Mouse (Mus musculus) MEL (cell line): ENCODE measurements around the gene Man1b1. TPM values are rescaled to one million over a fixed set of nuclear protein-coding genes. Genes with fewer than 3 reads are reported as not detected.
A peak's percentile ranks its signal among the peaks of the same experiment; 100 is the strongest.

Experiments used
- DNase-seq: peaks from one replicate; pipeline ENCODE4 v3.0.0; 2011; ENCODE audit warnings: low read depth, low spot score
- H3K27ac ChIP-seq: 2 replicates; pipeline ENCODE4 v1.5.1; 2012; ENCODE audit warnings: low read depth, mild to moderate bottlenecking, control low read depth, low read length, moderate library complexity; ENCODE audit not compliant: control insufficient read depth
- H3K27me3 ChIP-seq, 2 experiments: fragments of 150-350 bp in 1 of 2; sonication (generic) in 1 of 2; 2 replicates each; pipeline ENCODE4 v1.6.1; 2012; ENCODE audit warnings: low read length in 2 of 2, mild to moderate bottlenecking in 2 of 2, improper control_type of control experiment in 1 of 2, moderate library complexity in 1 of 2; ENCODE audit not compliant: insufficient read depth in 2 of 2, control insufficient read depth in 1 of 2
- H3K36me3 ChIP-seq, 2 experiments: 2 replicates each; pipeline ENCODE4 v1.6.1; 2012 to 2014; ENCODE audit warnings: low read length in 2 of 2, improper control_type of control experiment in 1 of 2, inconsistent platforms in 1 of 2, mild to moderate bottlenecking in 1 of 2; ENCODE audit not compliant: insufficient read depth in 2 of 2, control insufficient read depth in 1 of 2
- H3K4me1 ChIP-seq, 2 experiments: fragments of 150-350 bp in 1 of 2; sonication (generic) in 1 of 2; 2 replicates each; pipeline ENCODE4 v1.6.1; 2012; ENCODE audit warnings: low read length in 2 of 2, improper control_type of control experiment in 1 of 2, mild to moderate bottlenecking in 1 of 2; ENCODE audit not compliant: insufficient read depth in 2 of 2, control insufficient read depth in 1 of 2
- H3K4me3 ChIP-seq, 2 experiments: fragments of 150-350 bp in 1 of 2; sonication (generic) in 1 of 2; 2 replicates each; pipeline ENCODE4 v1.5.1; 2012; ENCODE audit warnings: low read depth in 2 of 2, low read length in 2 of 2, mild to moderate bottlenecking in 2 of 2, moderate library complexity in 2 of 2, control low read depth in 1 of 2, improper control_type of control experiment in 1 of 2; ENCODE audit not compliant: control insufficient read depth in 1 of 2, insufficient read depth in 1 of 2
- H3K79me2 ChIP-seq: 2 replicates; pipeline ENCODE4 v1.6.1; 2012; ENCODE audit warnings: mild to moderate bottlenecking, low read length, moderate library complexity; ENCODE audit not compliant: control insufficient read depth, poor library complexity, insufficient read depth
- H3K9ac ChIP-seq: 2 replicates; pipeline ENCODE4 v1.6.1; 2012; ENCODE audit warnings: low read depth, mild to moderate bottlenecking, control low read depth, low read length, moderate library complexity; ENCODE audit not compliant: control insufficient read depth, poor library complexity, severe bottlenecking
- H3K9me3 ChIP-seq: fragments of 150-350 bp; sonication (generic); replicated peaks from 2 replicates; pipeline ENCODE4 v1.6.1; 2012; ENCODE audit warnings: mild to moderate bottlenecking, low read length, improper control_type of control experiment, moderate library complexity; ENCODE audit not compliant: insufficient read depth
- CHD1 ChIP-seq: IDR thresholded peaks from 2 replicates; pipeline ENCODE4 v1.6.1; 2012; ENCODE audit warnings: low read depth, mild to moderate bottlenecking, inconsistent platforms, low read length, improper control_type of control experiment
- ELF1 ChIP-seq: IDR thresholded peaks from 2 replicates; pipeline ENCODE4 v1.6.1; 2014; ENCODE audit warnings: low read depth, mild to moderate bottlenecking, inconsistent platforms, low read length, improper control_type of control experiment, moderate library complexity
- EP300 ChIP-seq, 2 experiments: IDR thresholded peaks; 2 replicates each; pipeline ENCODE4 v1.6.1; 2011; ENCODE audit warnings: improper control_type of control experiment in 2 of 2, low read length in 2 of 2, low read depth in 1 of 2, mild to moderate bottlenecking in 1 of 2
- ETS1 ChIP-seq: IDR thresholded peaks from 2 replicates; pipeline ENCODE4 v1.6.1; 2012; ENCODE audit warnings: low read depth, mild to moderate bottlenecking, inconsistent platforms, low read length, improper control_type of control experiment, moderate library complexity
- GABPA ChIP-seq: IDR thresholded peaks from 2 replicates; pipeline ENCODE4 v1.6.1; 2012; ENCODE audit warnings: low read depth, mild to moderate bottlenecking, inconsistent platforms, low read length, improper control_type of control experiment, moderate library complexity
- GATA1 ChIP-seq: IDR thresholded peaks from 2 replicates; pipeline ENCODE4 v1.6.1; 2011; ENCODE audit warnings: low read depth, low read length, improper control_type of control experiment
- HCFC1 ChIP-seq: IDR thresholded peaks from 2 replicates; pipeline ENCODE4 v1.6.1; 2012; ENCODE audit warnings: low read depth, mild to moderate bottlenecking, inconsistent platforms, low read length, improper control_type of control experiment, moderate library complexity
- MAX ChIP-seq: IDR thresholded peaks from 2 replicates; pipeline ENCODE4 v1.6.1; 2011; ENCODE audit warnings: low read length, improper control_type of control experiment
- MAZ ChIP-seq: IDR thresholded peaks from 2 replicates; pipeline ENCODE4 v1.6.1; 2012; ENCODE audit warnings: low read depth, mild to moderate bottlenecking, inconsistent platforms, low read length, improper control_type of control experiment
- MXI1 ChIP-seq: IDR thresholded peaks from 2 replicates; pipeline ENCODE4 v1.6.1; 2011; ENCODE audit warnings: mild to moderate bottlenecking, low read depth, low read length, improper control_type of control experiment
- MYB ChIP-seq: IDR thresholded peaks from 2 replicates; pipeline ENCODE4 v1.6.1; 2011; ENCODE audit warnings: mild to moderate bottlenecking, low read depth, low read length, improper control_type of control experiment
- NELFE ChIP-seq: IDR thresholded peaks from 2 replicates; pipeline ENCODE4 v1.6.1; 2011; ENCODE audit warnings: low read depth, low read length, improper control_type of control experiment
- POLR2AphosphoS5 ChIP-seq: IDR thresholded peaks from 2 replicates; pipeline ENCODE4 v1.6.1; 2012; ENCODE audit warnings: low read depth, borderline replicate concordance, mild to moderate bottlenecking, inconsistent platforms, low read length, moderate library complexity, mixed read lengths
- SIN3A ChIP-seq: IDR thresholded peaks from 2 replicates; pipeline ENCODE4 v1.6.1; 2012; ENCODE audit warnings: low read length, improper control_type of control experiment, inconsistent platforms
- SMC3 ChIP-seq: IDR thresholded peaks from 2 replicates; pipeline ENCODE4 v1.6.1; 2011; ENCODE audit warnings: low read depth, low read length, improper control_type of control experiment
- TAL1 ChIP-seq: IDR thresholded peaks from 2 replicates; pipeline ENCODE4 v1.6.1; 2012; ENCODE audit warnings: mild to moderate bottlenecking, inconsistent platforms, low read length, moderate library complexity, mixed read lengths
- TBP ChIP-seq: IDR thresholded peaks from 2 replicates; pipeline ENCODE4 v1.8.0; 2011; ENCODE audit warnings: low read depth, low read length, improper control_type of control experiment
- TCF12 ChIP-seq: IDR thresholded peaks from 2 replicates; pipeline ENCODE4 v1.6.1; 2014; ENCODE audit warnings: low read depth, mild to moderate bottlenecking, inconsistent platforms, low read length, improper control_type of control experiment, moderate library complexity
- USF1 ChIP-seq: IDR thresholded peaks from 2 replicates; pipeline ENCODE4 v1.6.1; 2014; ENCODE audit warnings: low read depth, mild to moderate bottlenecking, inconsistent platforms, low read length, improper control_type of control experiment, moderate library complexity
- USF2 ChIP-seq, 2 experiments: IDR thresholded peaks; 2 replicates each; pipeline ENCODE4 v1.6.1; 2011 to 2012; ENCODE audit warnings: improper control_type of control experiment in 2 of 2, low read length in 2 of 2, borderline replicate concordance in 1 of 2, inconsistent platforms in 1 of 2, low read depth in 1 of 2, mild to moderate bottlenecking in 1 of 2; ENCODE audit not compliant: insufficient read depth in 1 of 2
- ZC3H11A ChIP-seq: IDR thresholded peaks from 2 replicates; pipeline ENCODE4 v1.6.1; 2012; ENCODE audit warnings: low read depth, mild to moderate bottlenecking, inconsistent platforms, low read length, improper control_type of control experiment
- ZKSCAN1 ChIP-seq: IDR thresholded peaks from 2 replicates; pipeline ENCODE4 v1.6.1; 2012; ENCODE audit warnings: low read depth, mild to moderate bottlenecking, inconsistent platforms, low read length, improper control_type of control experiment, moderate library complexity
- ZMIZ1 ChIP-seq: IDR thresholded peaks from 2 replicates; pipeline ENCODE4 v1.6.1; 2012; ENCODE audit warnings: low read depth, mild to moderate bottlenecking, inconsistent platforms, low read length, improper control_type of control experiment, moderate library complexity
- ZNF384 ChIP-seq: IDR thresholded peaks from 2 replicates; pipeline ENCODE4 v1.6.1; 2012; ENCODE audit warnings: low read depth, mild to moderate bottlenecking, inconsistent platforms, low read length, improper control_type of control experiment
- polyA plus RNA-seq, 2 experiments: library from polyadenylated mRNA; stranded (reverse) in 1 of 2; unstranded in 1 of 2; fragments of >175 nt in 1 of 2; fragments of >200 nt in 1 of 2; gene quantifications; 2 replicates each; pipeline versions ENCODE4 v1.2.1 to v1.2.4; 2012; ENCODE audit warnings: low replicate concordance in 2 of 2, low read depth in 1 of 2; ENCODE audit not compliant: insufficient read length in 2 of 2, insufficient read depth in 1 of 2, missing spikeins in 1 of 2
- total RNA-seq: library from RNA; depleted of rRNA; stranded (reverse); fragments of 300-350 nt; gene quantifications from 2 replicates; pipeline ENCODE4 v1.2.3, GENCODE M21; 2012

Man1b1 gene
- total and polyA plus RNA-seq, 3 experiments = 49.6 to 50.1 TPM; not detected in 1

- TF ChIP-seq MXI1 (peak; percentile 44; the same call in 1 of the 2 replicates), TAL1 (0 out of 2 replicates have a peak, but pooled peaks have one; percentile 6)
These were observed 33.1 kb downstream of the Man1b1 start, which contains the start of gene Uap1l1 (continued) for GRCm38 (mm10) chr2:25365091-25365761.

- H3K36me3 ChIP-seq = peaks cover 0 to 10% of the 10 kb centered on the region in 2 experiments; a peak in 2 of 4 replicates
- no peaks in the 10 kb centered on the region for H3K9me3 ChIP-seq
- peak overlapping the region; percentile 18 to 34; a peak in 2 of 4 replicates for H3K4me3 ChIP-seq
- H3K79me2 ChIP-seq = peaks cover 18% of the 10 kb centered on the region
- peak; percentile 68 for DNase-seq
- peak overlapping the region; percentile 47 for H3K9ac ChIP-seq
- peaks cover 7 to 20% of the 10 kb centered on the region in 2 experiments for H3K4me1 ChIP-seq
- TF ChIP-seq ETS1 (peak; percentile 48; the same call in 1 of the 2 replicates), EP300 (IDR thresholded peaks at IDR 0.05; ENCODE audit: low read depth in 1 of 2, low read length in 2 of 2) (peak in 1 of 2 experiments; percentile 63; a peak in 2 of 4 replicates), SIN3A (peak; percentile 52; the same call in 1 of the 2 replicates), GABPA (no peak), TBP (0 out of 2 replicates have a peak, but pooled peaks have one; percentile 19), SMC3 (no peak), GATA1 (peak; percentile 55)
- no peaks in the 10 kb centered on the region for H3K27me3 ChIP-seq
- peak overlapping the region; percentile 43 for H3K27ac ChIP-seq
These were observed 37.9 kb downstream of the Man1b1 start for GRCm38 (mm10) chr2:25369996-25370395.

GRCm38 (mm10) chr2:25371764-25372643 is 39.9 kb downstream of the Man1b1 start, which contains the start of gene Sapcd2:
Gene Sapcd2 (plus strand): TSS chr2:25372321.
- DNase-seq = peak; percentile 96
- H3K4me1 ChIP-seq = peaks cover 4 to 16% of the 10 kb centered on the region in 2 experiments
- H3K9ac ChIP-seq = peak within 1 kb of the TSS; percentile 86
- H3K4me3 ChIP-seq = peak within 1 kb of the TSS; percentile 85 to 86
- no peaks in the 10 kb centered on the region for H3K27me3 ChIP-seq
- H3K9me3 ChIP-seq = no peaks in the 10 kb centered on the region
- peak within 1 kb of the TSS; percentile 75 for H3K27ac ChIP-seq
- H3K79me2 ChIP-seq = peaks cover 18% of the 10 kb centered on the region
- peaks cover 0 to 7% of the 10 kb centered on the region in 2 experiments; a peak in 3 of 4 replicates for H3K36me3 ChIP-seq
- TF ChIP-seq MAX (peak; percentile 79), GATA1 (no peak), USF1 (0 out of 2 replicates have a peak, but pooled peaks have one; percentile 29), ZKSCAN1 (no peak), ZC3H11A (no peak), MYB (no peak), CHD1 (no peak), TCF12 (peak; percentile 69; the same call in 1 of the 2 replicates), TBP (peak; percentile 95), USF2 (IDR thresholded peaks at IDR 0.05; ENCODE audit: borderline replicate concordance in 1 of 2, insufficient read depth in 1 of 2, low read depth in 1 of 2, low read length in 2 of 2) (no peak), HCFC1 (peak; percentile 71), MAZ (no peak), POLR2AphosphoS5 (peak; percentile 57; the same call in 1 of the 2 replicates), TAL1 (no peak), NELFE (peak; percentile 92), EP300 (IDR thresholded peaks at IDR 0.05; ENCODE audit: low read depth in 1 of 2, low read length in 2 of 2) (no peak), ELF1 (peak; percentile 67; the same call in 1 of the 2 replicates), ZNF384 (no peak), ZMIZ1 (peak; percentile 86), ETS1 (0 out of 2 replicates have a peak, but pooled peaks have one; percentile 15)
